Mouse (Mus musculus): ENCODE data around the gene Gm43191.

Gm43191 gene

DNA sequence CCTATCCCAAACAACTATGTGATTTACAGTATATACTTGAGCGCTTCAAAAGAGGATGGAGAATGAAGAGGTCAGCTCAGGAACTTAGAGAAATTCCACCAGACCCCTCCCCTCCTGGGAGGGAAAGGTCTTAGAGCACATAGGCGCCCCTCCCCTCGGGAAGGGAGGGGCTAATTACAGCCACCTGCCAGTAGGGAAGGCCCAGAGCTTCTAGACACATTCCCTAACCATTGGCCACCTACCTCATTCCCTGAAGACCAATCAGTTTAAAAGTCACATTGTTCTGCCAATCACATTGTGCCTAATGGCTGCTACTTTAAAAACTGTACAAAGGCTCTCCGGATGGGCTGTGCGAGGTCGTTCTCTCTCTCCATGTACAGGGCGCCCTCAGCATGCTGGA is 58.4 kb downstream of the Gm43191 start:
- DNase-seq (ENCODE audit: low read depth, low spot score): no peak

DNA sequence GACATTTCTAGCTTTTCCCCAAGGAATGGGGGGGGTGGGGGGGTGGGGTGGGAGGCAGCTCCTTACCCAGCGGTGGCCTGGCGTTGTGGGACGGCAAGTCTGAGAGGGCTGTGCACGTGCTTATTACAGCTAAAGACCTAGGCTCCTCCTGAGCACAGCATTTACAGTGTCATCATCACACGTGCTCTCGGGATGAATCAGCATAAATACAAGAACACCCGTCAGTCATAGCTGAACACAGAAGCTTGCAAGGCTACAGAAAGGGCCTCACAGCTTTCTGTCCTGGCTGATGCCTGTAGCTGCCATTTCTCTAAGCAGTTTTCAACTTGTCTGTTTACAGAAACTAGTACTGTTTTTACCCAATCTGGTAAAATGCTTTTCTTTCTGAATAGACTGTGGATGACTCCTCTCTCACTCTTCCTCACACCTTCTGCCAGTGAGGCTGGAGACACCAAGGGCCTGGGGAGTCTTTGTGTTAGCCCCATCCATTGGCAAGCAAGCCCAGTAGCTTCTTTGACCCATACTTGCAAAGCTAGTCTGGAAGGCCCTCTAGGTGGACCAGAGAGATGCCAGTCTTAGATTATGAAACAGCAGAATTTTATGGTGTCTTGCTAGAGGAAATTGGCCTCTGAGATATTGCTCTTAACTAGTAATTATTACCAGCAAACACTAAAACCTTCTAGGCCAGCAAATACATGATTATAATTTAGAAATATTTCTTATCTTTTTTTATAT is 60.3 kb downstream of the Gm43191 start:
- DNase-seq (ENCODE audit: low read depth, low spot score): no peak

- no peak for DNase-seq (ENCODE audit: low read depth, low spot score)
Measured at GRCm38 (mm10) chr3:116618855-116619254, 62.2 kb downstream of the Gm43191 start.

- DNase-seq (ENCODE audit: low read depth, low spot score): no peak
Measured at GRCm38 (mm10) chr3:116615318-116616068, 65.6 kb downstream of the Gm43191 start.

- DNase-seq (ENCODE audit: low read depth, low spot score): no peak
Measured at GRCm38 (mm10) chr3:116614295-116614892, 66.7 kb downstream of the Gm43191 start, which contains the start of gene Trmt13. TSS of gene Trmt13 (minus strand) at chr3:116614587.

GRCm38 (mm10) chr3:116604570-116604969 is 76.5 kb downstream of the Gm43191 start:
- DNase-seq (ENCODE audit: low read depth, low spot score): no peak

- no peak for DNase-seq (ENCODE audit: low read depth, low spot score)
Measured at GRCm38 (mm10) chr3:116601781-116602180, 79.3 kb downstream of the Gm43191 start.

DNA sequence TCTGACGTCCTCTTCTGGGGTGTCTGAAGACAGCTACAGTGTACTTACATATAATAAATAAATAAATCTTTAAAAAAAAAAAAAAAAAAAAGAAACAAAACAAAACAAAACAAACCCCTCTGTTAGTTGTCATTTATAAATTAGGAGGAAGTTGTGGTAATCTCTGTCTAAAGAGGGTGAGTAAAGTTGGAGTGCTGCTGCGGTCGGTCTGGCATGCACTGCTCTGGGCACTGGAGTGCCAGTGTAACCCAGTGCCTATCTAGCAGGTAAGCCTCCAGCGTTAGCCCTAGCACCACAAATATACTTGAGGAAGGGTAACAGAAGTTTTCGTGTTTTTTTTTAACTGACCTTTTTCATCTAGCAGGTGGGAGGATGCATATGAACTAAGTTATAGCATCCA is 80.1 kb downstream of the Gm43191 start:
- no peak for DNase-seq (ENCODE audit: low read depth, low spot score)

- DNase-seq (ENCODE audit: low read depth, low spot score): no peak
Measured at GRCm38 (mm10) chr3:116599705-116600104, 81.4 kb downstream of the Gm43191 start.

- no peak for DNase-seq (ENCODE audit: low read depth, low spot score)
Measured at GRCm38 (mm10) chr3:116595603-116595991, 85.5 kb downstream of the Gm43191 start.

DNA sequence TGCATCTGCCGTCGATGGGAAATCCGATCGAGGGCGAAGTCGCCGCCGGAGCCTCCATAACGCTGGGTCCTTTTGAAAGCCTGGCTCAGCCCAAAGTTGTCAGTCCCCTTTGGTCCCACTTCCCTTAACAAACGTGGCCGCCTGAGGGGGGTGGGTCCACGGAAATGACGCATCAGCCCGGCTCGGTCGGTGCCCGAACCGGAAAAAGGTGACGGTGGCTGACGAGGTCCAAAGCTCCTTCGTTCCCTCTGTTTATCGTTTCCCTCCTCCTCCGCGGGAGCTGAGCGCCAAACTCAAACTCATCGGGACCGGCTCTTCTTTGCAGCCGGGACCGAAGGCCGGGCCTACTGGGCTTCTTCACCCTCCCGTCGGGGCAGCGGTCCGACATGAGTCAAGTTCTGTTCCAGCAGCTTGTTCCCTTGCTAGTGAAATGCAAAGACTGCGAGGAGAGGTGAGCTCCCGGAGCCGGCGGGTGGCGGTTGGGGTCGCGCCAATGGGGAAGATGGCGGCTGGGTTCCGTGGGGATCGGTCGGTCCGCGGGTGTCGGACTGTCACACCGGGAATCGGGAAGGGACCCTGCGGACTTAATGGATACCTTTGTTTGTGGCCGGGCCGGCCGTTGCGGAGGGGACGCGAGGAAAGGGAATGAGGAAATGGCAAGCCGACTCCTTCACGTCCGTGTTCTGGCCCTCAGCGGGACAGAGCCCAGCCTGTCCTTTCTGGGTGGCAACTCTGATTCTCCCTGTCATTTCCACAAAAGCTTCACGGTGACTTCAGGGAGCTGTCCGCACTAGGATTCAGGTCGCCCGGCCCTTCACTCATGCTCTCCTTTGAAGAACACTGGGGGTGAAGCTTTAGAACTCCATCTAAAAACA is 86.1 kb downstream of the Gm43191 start, which contains the start of gene Sass6:
Gene Sass6, plus strand, starts transcription at position 255 of the 875 bp plus-strand sequence.
- DNase-seq (ENCODE audit: low read depth, low spot score): peak; percentile 96

- no peak for DNase-seq (ENCODE audit: low read depth, low spot score)
Measured at GRCm38 (mm10) chr3:116594076-116594727, 86.9 kb downstream of the Gm43191 start.
